Comparison of ENCODE assay signal across 17 mouse cellular contexts in the genomic region with DNA sequence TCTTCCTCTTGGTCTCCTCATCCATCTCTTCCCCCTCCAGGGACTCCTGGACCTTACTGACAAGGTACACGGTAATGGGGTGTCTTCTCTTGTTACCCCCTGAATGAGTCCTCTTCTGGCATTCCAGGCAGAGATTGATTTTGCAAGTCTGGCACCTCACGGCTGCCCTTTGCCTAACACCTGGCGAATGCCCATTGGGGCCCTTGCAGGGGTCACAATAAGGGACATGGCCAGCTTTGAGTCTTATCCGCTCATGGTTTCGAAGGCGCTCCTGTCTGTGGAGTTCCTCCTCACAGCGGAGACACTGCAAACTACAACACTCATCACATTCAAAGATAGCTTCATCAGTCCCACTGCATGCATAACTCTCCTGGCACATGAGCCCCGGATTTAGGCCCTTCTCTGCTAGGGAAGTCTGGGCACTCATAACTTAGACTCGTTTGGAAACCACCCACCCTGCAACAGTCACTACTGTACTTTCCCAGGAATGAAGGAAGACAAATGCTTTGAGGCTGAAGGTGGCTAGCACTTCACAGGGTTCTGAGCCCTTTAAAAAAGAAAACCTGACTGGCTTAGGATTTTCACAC. TPM values are rescaled to one million over a fixed set of nuclear protein-coding genes. Genes with fewer than 3 reads are reported as not detected.
DNase-seq lines count a peak whose midpoint lies in the region; ATAC-seq lines count a peak whose summit lies in the region.
"Had no signal": no experiment of that assay in that cellular context is flagged by ENCODE, and none has a peak within 500 bp of the region (broad histone marks: within the 10 kb centered on the region; RNA-seq: fewer than 3 reads in every experiment).

No protein-coding gene starts in this region.

- no peak overlapping the region for H3K4me2 ChIP-seq in embryonic facial prominence, embryonic 12.5 days (replicated peaks)

- 0 out of 2 replicates have a peak overlapping the region, but pooled peaks have one; percentile 1 for H3K9ac ChIP-seq in embryonic facial prominence, embryonic 12.5 days

- no peak overlapping the region for H3K27ac ChIP-seq in embryonic facial prominence, embryonic 12.5 days
- no peak overlapping the region for H3K27ac ChIP-seq in embryonic facial prominence, embryonic 10.5 days (replicated peaks)
- H3K27ac ChIP-seq: limb, embryonic 10.5 days had no signal

- H3K4me1 ChIP-seq in embryonic facial prominence, embryonic 12.5 days: 0 out of 2 replicates have a peak, but pooled peaks cover 16% of the 10 kb centered on the region
- peaks cover 20% of the 10 kb centered on the region for H3K4me1 ChIP-seq in embryonic facial prominence, embryonic 10.5 days

- ATAC-seq in embryonic facial prominence, embryonic 12.5 days (ENCODE audit: insufficient number of reproducible peaks, insufficient read depth, low FRiP score, low TSS enrichment): no peak

- H3K36me3 ChIP-seq in embryonic facial prominence, embryonic 12.5 days: peaks cover 42% of the 10 kb centered on the region
- peaks cover 55% of the 10 kb centered on the region for H3K36me3 ChIP-seq in embryonic facial prominence, embryonic 10.5 days (replicated peaks)

- H3K27me3 ChIP-seq in embryonic facial prominence, embryonic 12.5 days: no peaks in the 10 kb centered on the region
- no peaks in the 10 kb centered on the region for H3K27me3 ChIP-seq in embryonic facial prominence, embryonic 10.5 days (replicated peaks; ENCODE audit: low read depth, poor library complexity, severe bottlenecking)

- WGBS in embryonic facial prominence, embryonic 12.5 days: 86% methylated on average over 9 of the region's 9 CpGs
- WGBS in embryonic facial prominence, embryonic 10.5 days: 92% methylated on average over 9 of the region's 9 CpGs

- no peak overlapping the region for H3K4me3 ChIP-seq in embryonic facial prominence, embryonic 12.5 days
- H3K4me3 ChIP-seq in embryonic facial prominence, embryonic 10.5 days: no peak overlapping the region
- H3K4me3 ChIP-seq: limb, embryonic 10.5 days had no signal

- no peak for DNase-seq in embryonic facial prominence, embryonic 10.5 days (ENCODE audit: low spot score)
- DNase-seq in left cerebral cortex, postnatal 14 days (ENCODE audit: low spot score in 2 of 2): peak; percentile 26 to 40
- no peak for DNase-seq in left cerebral cortex, adult 8-10 months (ENCODE audit: low spot score in 2 of 2)
- peak; percentile 19 for DNase-seq in right cerebral cortex, adult 18-20 months
- DNase-seq in right cerebral cortex, postnatal 4 days: no peak
- DNase-seq in yolk sac, embryonic 10.5 days (ENCODE audit: low spot score): no peak
- no peak for DNase-seq in cerebellum, adult 9-10 months
- DNase-seq: adrenal gland, adult 8-10 months; cerebellum, adult 9-11 months; heart, postnatal 14 days; kidney, adult 8-10 months; kidney, postnatal 4 days; lung, adult 18-20 months; lung, postnatal 4 days; thymus, adult 2 months had no signal

- intact Hi-C loops in left cerebral cortex, postnatal 14 days (cut with DNase I): loop anchor here (10.0 kb wide), 1 partner anchor 50 kb away; no protein-coding TSS in a partner anchor

- no peaks in the 10 kb centered on the region for H3K9me3 ChIP-seq in embryonic facial prominence, embryonic 12.5 days
- no peaks in the 10 kb centered on the region for H3K9me3 ChIP-seq in embryonic facial prominence, embryonic 10.5 days
- H3K9me3 ChIP-seq: limb, embryonic 10.5 days had no signal

RNA-seq across cellular contexts. Expression of gene Zfyve1, which starts 2.5 kb away (rescaled TPM):
- polyA plus RNA-seq in embryonic facial prominence, embryonic 12.5 days (2016; fragmentation: Nextera tagmentation; extraction: Ambion mirVana): 27.0 and 31.6 TPM in 2 replicates
- 21.8 and 24.8 TPM in 2 replicates for polyA plus RNA-seq in embryonic facial prominence, embryonic 10.5 days (2016; fragmentation: Nextera tagmentation; extraction: Ambion mirVana)
- 10 to 100 TPM; 38.2 to 40.4 TPM for total RNA-seq in left cerebral cortex, postnatal 14 days (2021)
- total RNA-seq in left cerebral cortex, adult 8-10 months (2022): 10 to 100 TPM; 38.9 to 47.2 (median 42.2) TPM

RNA-seq across cellular contexts. Expression of gene Rbm25, which starts 36.5 kb away (rescaled TPM):
- polyA plus RNA-seq in embryonic facial prominence, embryonic 12.5 days (2016; fragmentation: Nextera tagmentation; extraction: Ambion mirVana): 304 and 305 TPM in 2 replicates
- polyA plus RNA-seq in embryonic facial prominence, embryonic 10.5 days (2016; fragmentation: Nextera tagmentation; extraction: Ambion mirVana): 315 and 324 TPM in 2 replicates
- total RNA-seq in left cerebral cortex, postnatal 14 days (2021): 100 to 1,000 TPM; 114 to 119 TPM
- 100 to 1,000 TPM; 113 to 124 (median 120) TPM for total RNA-seq in left cerebral cortex, adult 8-10 months (2022)

Comparison
In these comparisons a context has a peak if more than half of its experiments do, and no peak if none do; other contexts are left out.
1. DNase-seq: peak in left cerebral cortex, postnatal 14 days (2 of 2) and right cerebral cortex, adult 18-20 months (single experiment); none in embryonic facial prominence, embryonic 10.5 days (single experiment), left cerebral cortex, adult 8-10 months (0 of 2), right cerebral cortex, postnatal 4 days (single experiment), yolk sac, embryonic 10.5 days (single experiment) and cerebellum, adult 9-10 months (single experiment).